Mouse (Mus musculus) brain, embryonic 14.5 days (tissue): Measurements from ENCODE around the gene Noxred1. TPM values are rescaled to one million over a fixed set of nuclear protein-coding genes. Genes with fewer than 3 reads are reported as not detected.

Source experiments
- DNase-seq: peaks from one replicate; pipeline ENCODE4 v3.0.0-alpha.2; 2011; ENCODE audit warnings: low read depth
- CTCF ChIP-seq: fragments of 200-500 bp; IDR thresholded peaks from 2 replicates; pipeline ENCODE4 v1.5.1; 2012; ENCODE audit warnings: inconsistent platforms, mild to moderate bottlenecking, moderate library complexity, borderline replicate concordance; ENCODE audit not compliant: insufficient read depth, insufficient read length; ENCODE audit errors: extremely low read depth
- POLR2A ChIP-seq: fragments of 200-500 bp; IDR thresholded peaks from 2 replicates; pipeline ENCODE4 v1.6.1; 2012; ENCODE audit warnings: mild to moderate bottlenecking, inconsistent platforms, borderline replicate concordance; ENCODE audit not compliant: poor library complexity, insufficient read depth, insufficient read length, severe bottlenecking; ENCODE audit errors: extremely low read depth
- polyA plus RNA-seq: library from polyadenylated mRNA; depleted of rRNA; stranded (reverse); fragments of >200 nt; gene quantifications from 2 replicates; pipeline ENCODE4 v1.2.3, GENCODE M21; 2012

Noxred1 gene
- polyA plus RNA-seq, 1 experiment: 3.1 TPM

GRCm38 (mm10) chr12:87266827-87267603 is 28.5 kb upstream of the Noxred1 start:
- no peak for TF ChIP-seq CTCF
- TF ChIP-seq POLR2A: no peak
- DNase-seq: no peak

- no peak for TF ChIP-seq CTCF
- peak; percentile 78; the same call in 1 of the 2 replicates for TF ChIP-seq POLR2A
- peak; percentile 99 for DNase-seq
Observed at GRCm38 (mm10) chr12:87266108-87266826, 27.7 kb upstream of the Noxred1 start, which contains the start of the genes Vipas39 and Ahsa1. Vipas39 (minus strand) TSS chr12:87266256. Ahsa1 (plus strand) TSS chr12:87266479.

DNA sequence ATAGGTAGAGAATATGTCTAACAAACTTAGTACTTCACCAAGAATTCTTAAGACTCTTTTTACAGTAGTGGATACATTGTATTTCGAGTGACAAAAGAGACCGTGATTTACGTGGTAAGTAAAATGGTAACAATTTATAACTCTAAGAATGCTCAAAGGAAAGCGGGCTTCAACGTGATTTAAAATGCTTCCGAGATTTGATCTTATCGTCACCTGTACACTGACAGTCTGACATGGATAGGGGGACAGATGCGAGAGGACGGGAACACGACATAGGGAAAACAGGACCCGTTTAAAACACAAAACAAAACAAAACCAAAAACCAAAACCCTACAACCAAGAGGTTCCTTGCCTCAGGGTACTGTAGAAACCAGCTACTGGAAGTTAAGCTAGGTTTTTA is 26.9 kb upstream of the Noxred1 start:
- TF ChIP-seq CTCF: no peak
- TF ChIP-seq POLR2A: no peak
- no peak for DNase-seq

DNA sequence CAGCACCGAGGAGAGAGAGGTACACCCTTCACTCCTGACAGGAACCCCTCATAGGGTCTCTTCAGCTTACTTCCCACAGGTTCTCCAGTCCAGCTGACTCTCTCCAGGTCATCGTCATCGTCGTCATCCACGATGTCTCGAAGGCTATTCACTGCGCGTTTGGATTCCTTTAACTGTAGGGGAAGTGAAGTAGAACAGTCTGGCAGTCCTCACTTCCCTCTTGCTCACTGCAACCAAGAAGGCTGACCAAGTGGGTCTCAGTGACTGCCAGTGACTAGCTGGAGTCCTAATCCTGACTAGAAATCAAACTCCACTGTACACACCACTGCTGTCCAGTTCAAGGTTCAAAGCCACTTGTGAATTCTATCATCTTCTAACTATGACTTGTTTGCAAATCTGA is 22.0 kb upstream of the Noxred1 start:
- TF ChIP-seq POLR2A (no peak), CTCF (no peak)

GRCm38 (mm10) chr12:87256629-87257028 is 18.1 kb upstream of the Noxred1 start:
- no peak for TF ChIP-seq CTCF
- no peak for TF ChIP-seq POLR2A
- no peak for DNase-seq

More for the DNA sequence above, 22.0 kb upstream of the Noxred1 start:
- no peak for DNase-seq

DNA sequence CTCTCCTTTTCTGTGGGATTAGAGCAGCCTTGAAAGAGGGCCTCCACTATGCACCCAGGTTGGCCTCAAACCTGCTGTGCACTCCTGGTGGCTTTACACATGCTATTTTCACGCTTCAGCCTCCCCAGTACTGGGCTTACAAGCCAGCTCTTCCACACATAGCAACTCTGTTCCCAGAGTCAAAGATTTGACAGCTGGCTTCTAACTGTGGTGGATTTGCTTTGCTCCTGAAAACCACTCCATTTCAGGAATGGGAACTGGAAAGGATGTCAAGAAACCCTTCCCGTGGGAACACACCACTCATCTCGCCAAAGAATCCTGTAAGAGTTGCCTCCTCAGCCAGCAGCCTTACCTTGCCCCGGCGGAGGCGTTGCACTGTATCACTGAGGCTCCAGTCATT is 15.3 kb upstream of the Noxred1 start:
- no peak for TF ChIP-seq POLR2A
- no peak for TF ChIP-seq CTCF
- DNase-seq: no peak

DNA sequence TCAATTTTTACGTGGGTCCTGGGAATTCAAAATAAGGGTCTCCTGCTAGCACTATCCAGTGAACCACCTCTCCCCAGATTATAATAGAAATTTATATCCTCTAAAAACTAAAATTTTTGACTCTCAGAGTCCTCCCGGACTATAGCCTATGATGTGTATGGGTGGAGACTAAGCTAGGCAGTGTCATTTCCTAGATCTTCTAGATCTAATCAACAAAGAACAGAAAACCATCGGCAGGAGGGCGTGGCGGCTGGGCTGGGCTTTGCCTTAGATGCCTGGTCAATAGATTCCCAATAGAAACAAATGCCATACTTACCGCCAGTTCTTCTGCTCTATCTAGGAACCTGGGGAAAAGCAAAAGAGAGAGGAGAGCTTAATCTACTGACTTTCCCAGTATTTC is 11.6 kb upstream of the Noxred1 start:
- no peak for TF ChIP-seq CTCF
- TF ChIP-seq POLR2A: no peak
- no peak for DNase-seq

- no peak for DNase-seq
- TF ChIP-seq CTCF: no peak
- no peak for TF ChIP-seq POLR2A
Observed at GRCm38 (mm10) chr12:87236882-87237483, 1.5 kb downstream of the Noxred1 start.

DNA sequence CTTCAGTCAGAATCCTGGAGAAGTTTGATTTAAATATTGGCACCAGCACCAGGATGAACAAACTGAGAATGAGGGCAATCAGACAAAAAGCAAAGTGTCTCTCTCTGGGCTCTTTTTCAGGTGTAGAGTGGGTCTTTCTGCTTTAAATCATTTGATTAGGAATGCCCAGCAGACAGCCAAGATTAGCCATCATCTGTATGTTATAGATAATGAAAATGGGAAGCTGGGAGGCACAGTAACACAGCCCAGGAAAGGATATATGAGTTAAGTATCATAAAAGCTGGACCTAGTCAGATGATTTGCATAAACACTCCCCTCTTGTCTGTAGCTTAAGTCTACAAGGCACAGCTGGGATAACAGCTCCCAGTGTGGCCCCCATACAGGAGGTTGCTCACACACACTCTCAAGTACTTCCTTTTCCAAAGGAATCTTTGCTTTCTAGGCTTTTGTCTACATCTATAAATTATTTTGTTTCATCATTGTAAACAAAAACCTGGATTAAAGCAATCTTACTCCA is 8.1 kb downstream of the Noxred1 start:
- no peak for TF ChIP-seq CTCF
- no peak for TF ChIP-seq POLR2A
- DNase-seq: no peak

DNA sequence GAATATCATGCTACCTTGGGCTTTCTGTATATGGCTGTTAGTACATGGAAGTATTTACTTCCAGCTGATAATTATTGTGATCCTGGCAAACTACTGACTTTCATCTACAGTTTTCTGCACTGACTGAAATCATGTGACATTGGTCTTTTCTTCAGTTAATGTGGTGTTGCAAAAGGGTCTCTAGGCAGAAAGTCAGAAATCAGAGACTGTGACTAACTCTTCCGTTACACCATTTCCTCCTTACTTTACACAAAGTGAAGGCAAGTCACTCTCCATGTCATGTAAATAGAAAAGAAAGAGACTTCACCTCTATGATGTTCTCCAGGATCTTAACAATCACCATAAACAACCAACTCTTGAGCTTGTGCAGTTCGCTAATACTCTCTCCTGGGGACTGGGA is 8.9 kb downstream of the Noxred1 start:
- DNase-seq: no peak
- TF ChIP-seq CTCF: no peak
- TF ChIP-seq POLR2A: no peak

- TF ChIP-seq POLR2A (no peak), CTCF (no peak)
- no peak for DNase-seq
Observed at GRCm38 (mm10) chr12:87226801-87227200, 11.7 kb downstream of the Noxred1 start.

GRCm38 (mm10) chr12:87224950-87225349 is 13.6 kb downstream of the Noxred1 start:
- no peak for DNase-seq
- TF ChIP-seq POLR2A (no peak), CTCF (no peak)
